Mouse (Mus musculus): Measurements from ENCODE around the gene Cir1.

The Cir1 gene

DNA sequence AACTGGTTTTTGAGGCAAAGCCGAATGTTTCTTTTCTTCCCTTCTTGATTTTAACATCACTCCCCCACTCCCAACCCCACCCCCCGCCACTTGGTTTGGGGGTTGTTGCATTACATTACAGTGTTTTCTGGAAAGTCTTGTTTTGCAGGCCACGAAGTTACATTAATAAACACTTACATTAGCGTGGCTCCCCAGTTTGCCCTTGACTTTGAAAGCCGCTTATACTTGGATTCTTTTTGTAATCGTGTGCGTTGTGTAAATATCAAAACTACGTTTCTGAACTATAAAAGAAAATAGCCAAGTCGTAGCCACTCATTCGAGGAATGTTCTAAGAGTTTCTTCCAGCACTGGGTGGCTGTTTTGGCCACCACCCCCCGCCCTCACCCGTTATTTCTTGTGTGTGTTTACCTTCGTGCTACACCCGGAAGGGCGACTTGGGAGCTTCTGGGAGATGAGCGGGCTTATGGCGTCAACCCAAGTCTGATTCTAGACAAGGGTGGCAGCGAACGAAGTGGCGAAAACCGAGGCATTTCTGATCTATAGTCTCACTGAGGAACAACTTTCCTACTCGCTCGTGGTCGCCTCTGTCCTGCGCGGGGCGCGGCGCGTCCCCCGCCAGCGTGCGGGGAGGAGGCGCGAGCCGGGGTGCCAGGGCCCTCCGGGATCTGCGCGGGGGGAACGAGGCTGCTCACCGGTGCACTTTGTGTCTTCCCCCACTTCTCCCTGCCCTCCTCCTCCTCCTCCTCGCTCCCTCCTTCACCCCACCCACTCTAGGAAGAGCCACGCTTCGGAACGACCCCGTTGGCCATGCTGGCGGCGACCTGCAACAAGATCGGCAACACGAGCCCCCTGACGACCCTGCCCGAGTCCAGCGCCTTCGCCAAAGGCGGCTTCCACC, 39.9 kb downstream of the Cir1 start:
- no peak for DNase-seq (ENCODE audit: low read depth, low spot score)

DNA sequence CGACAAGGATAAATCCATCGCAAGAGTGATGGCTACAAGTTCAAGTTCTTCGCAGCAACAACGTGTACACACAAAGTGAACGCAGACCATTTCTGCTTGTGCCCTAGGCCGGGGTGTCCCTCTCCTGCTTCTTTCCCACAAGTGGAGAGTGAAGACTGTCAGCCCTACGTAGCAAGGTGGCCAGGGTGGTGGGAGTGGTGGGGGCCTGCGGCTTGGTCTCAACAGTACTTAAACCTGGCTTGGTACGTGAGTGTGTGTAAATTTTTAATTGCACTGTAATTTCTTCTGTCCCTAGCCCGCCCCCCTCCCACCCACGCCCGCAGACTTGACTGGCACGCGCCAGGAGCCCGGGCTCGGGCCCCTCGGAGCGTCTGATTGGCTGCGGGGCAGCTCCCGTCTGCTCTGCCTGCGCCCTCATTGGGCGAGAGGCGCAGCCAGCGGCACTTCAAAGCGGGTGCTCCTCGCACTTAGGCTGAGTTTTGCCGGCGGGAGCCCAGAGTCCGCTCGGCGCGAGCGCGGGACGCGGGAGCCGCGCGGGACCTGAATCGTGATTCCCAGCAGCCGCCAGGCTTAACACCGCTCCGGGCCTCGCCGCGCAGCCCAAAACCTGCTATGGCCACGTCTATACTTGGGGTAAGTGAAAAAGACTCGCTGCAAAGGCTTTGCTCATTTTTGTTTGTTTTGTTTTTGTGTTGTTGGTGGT, 40.9 kb downstream of the Cir1 start, which contains the start of gene Sp9:
Sp9 (plus strand) TSS at position 467 of the 703 bp plus-strand sequence.
- no peak for DNase-seq (ENCODE audit: low read depth, low spot score)

DNA sequence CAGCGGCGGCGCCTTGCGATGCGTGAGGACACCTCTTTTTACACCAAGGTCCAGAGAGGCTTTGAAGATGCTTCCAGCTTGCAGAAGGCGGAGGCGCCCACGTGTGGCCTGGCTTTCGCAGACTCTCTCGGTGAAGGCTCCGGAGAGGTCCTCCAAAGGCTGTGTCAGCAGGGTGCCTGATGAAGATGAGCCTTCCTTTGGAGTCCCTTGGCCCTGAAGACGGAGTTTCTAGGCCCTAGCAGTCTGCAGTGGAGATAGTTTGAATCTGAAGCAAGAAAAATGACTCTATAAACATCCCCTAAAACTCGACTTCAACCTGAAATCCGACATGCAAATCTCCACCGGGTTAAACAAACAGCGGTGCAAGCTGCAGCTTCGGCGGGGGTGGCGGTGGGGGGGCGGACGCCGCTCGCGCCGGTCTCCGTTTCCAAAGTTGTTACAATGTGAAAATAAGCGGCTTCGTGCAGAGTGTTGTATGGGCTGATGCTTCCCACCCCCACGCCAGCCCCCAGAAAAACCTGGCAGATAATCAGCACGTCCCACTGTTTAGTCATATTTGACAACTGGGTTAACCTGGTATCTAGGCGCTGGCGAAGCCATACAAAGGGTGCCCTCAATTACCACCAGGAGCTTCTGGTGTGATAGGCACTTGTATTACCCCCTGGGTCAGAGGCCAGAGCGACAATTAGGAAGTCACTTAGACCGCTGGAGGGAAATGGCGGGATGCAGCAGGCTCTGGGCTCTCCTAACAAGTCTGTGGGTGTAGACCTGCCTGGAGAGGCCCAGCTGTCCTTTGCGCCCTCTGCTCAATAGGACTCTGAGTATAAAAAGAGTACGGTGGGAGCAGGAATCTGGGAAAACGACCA, 41.7 kb downstream of the Cir1 start:
- no peak for DNase-seq (ENCODE audit: low read depth, low spot score)

DNA sequence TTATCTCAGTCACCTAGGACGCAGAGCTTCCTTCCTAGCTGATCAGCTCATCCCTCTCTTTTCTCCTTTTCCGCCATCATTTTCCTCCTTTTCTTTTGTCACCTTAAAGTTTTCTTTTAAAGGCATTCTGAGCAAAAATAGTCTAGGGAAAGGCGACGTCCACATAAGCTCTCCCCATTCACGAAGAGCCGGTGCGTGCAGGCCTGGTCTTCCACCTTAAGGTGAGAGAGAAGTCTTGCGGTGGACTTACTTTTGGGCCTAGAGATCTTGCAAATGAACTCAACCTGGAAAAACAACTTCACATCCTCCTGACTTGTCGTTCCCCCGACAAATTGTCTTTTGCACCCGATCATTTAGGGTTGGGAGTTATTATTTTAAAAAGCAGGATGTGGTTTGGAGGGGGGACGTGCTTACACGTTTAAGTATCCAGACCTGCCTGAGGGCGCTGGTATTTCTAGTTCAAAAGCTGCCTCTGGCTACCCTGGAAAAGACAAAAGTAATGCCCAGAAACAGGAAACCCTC, 42.4 kb downstream of the Cir1 start:
- DNase-seq (ENCODE audit: low read depth, low spot score) = no peak

DNA sequence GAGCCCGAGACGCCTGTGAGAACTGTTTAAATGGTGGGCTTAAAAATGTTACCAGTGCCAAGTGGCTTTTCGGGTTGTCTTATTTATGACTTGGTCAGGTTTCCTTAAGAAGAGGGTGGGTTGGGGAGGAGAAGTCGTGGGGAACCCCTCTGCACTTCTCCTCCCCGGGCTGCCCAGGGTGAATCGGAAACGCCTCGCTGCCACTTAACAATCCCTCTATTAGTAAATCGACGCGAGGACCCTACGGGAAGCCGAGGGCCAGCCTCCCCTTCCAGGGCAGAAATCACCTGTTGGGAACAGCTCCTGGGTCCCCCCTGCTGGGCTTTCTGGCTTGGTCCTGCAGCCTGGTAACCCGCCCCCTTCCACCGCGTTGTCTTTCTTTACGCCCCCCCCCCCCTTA, 42.8 kb downstream of the Cir1 start:
- DNase-seq (ENCODE audit: low read depth, low spot score) = no peak

DNA sequence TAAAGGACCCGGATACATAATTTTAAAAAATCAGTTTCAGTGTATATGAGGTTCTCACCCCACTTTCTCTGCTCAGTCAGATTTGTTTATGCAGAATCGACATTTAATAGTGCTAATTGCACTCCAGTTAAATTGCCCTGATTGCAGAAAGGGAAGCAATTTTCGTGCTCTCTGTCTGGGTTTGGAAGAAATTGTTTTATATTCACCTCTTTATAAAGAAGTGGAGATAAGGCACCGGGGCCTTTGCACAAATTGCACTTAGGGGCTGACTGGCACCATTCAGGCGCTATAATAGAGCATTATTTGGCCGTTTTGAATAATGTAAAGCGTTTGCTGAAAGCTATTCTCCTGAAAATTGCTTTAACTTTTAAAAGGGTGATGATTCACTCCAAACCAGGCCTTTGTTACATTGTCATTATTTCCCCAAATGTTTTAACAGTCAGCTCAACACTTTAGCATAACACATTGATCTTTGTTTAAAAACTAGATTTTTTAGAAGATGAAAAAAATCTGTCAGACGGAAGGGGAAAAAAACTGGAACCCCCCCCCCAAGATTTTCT, 43.6 kb downstream of the Cir1 start:
- DNase-seq (ENCODE audit: low read depth, low spot score) = no peak

DNA sequence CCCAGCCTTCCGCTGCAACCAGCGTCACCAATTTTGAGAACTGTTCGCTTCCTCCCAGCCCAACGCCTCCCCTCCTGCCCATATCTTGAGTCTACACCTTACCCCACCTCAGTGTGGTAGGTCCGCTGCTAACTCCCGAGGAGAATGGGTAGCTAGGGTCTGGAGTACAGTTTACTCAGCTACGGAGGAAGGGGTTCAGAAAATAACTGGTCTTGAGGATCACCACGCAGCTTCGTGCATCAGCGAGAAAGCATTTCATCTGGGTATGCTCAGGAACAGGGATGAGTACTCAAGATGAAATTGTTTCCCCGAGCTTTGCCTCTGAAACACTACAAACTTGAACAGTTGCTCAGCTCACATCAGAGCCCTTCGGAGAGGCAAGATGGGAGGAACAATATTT, 44.2 kb downstream of the Cir1 start:
- no peak for DNase-seq (ENCODE audit: low read depth, low spot score)

DNA sequence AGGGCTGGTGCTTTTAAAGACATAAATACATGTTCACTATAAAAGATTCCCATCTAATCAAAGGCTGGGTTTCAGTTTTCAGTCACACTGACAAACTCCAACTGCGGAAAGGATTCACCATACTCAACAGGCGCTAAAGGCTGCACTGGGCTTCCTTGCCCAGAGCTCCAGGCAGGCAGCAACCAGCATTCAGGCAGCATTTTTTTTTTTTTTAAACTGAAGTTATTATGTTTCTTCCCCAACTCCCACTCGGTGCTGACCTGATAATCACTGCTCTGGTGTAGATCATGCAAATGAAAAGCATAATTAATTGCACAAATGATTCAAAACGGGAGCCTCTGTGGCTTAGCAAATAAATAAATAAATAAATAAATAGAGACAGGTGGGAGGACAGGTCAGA, 44.7 kb downstream of the Cir1 start:
- DNase-seq (ENCODE audit: low read depth, low spot score) = no peak

DNA sequence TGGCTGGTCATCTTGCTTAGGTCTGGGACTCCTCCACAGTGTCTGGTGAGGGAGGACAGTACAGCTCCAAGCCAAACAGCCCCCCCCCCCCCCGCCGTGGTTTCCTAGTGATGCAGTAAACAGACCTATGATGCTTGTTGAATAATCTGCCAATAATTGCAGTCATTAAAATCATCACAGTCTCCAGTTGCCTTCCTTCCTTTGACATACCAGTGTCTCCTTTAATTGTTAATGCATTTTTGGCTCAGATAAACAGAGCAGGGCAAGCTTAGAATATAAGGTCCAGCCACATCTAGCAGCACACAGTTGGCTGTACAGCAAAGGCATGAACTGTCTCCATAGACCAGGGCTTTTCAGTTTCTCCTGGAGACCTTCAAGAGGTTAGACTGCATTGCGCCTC, 45.3 kb downstream of the Cir1 start:
- DNase-seq (ENCODE audit: low read depth, low spot score) = no peak

DNA sequence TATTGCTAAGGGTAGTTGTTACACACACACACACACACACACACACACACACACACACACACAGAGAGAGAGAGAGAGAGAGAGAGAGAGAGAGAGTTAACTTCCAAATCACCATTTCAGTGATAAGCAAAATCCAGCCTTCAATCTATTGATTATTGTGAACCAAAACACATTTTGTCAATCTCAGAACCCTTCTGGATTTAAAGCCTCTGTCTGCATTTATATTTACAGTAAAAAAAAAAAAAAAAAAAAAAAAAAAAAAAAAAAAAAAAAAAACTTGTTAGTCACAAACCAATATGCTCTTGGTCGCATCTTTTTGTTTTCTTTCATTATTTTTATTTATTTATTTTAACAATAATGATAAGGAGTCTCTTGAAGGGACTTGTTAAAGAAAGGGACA, 45.9 kb downstream of the Cir1 start:
- no peak for DNase-seq (ENCODE audit: low read depth, low spot score)

DNA sequence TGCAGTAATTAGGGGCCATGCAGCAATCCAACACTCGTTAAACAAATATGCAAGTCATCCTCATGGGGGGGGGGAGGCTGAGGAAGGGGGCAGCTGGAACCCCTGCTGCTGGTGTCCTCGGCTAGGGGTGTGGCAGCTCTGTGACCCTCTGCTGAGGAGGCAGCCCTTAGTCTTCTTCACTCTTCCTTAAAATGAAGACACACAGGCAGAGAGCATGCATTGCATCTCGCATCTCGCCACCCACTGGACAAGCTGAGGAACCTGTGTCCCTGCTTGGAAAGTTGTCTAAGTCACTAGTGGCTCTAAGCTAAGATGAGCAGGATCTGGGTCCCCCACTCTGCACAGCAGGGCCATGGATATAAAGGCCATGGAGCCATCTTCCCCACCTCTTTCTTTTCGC, 46.5 kb downstream of the Cir1 start:
- DNase-seq (ENCODE audit: low read depth, low spot score) = no peak

DNA sequence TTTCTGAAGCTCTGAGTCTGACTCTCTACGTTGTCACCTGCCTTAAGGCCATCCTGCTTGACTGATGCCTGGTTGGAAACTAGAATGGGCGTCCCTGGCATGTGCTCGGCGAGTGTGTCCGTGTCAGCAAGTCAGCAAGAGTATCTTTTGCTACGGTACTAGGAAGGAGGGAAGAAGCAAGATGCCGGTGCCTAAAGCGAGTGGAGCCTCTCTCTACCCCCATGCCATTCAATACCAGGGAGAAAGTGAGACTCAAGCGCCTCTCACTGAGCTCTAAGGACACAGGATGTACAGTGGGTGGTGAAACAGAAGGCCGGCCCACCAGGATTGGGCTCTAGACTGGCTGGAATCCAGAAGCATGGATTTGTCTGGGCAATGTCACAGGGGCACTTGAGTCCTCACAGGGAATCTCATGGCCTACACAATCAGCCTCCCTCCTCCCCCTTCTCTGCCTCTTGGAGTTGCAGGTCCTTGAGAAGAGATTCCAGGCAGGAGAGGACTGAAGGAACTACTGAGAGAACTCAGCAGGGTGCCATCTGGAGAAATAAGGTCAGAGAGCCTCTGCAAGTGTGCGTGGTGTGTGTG, 47.8 kb downstream of the Cir1 start:
- no peak for DNase-seq (ENCODE audit: low read depth, low spot score)

DNA sequence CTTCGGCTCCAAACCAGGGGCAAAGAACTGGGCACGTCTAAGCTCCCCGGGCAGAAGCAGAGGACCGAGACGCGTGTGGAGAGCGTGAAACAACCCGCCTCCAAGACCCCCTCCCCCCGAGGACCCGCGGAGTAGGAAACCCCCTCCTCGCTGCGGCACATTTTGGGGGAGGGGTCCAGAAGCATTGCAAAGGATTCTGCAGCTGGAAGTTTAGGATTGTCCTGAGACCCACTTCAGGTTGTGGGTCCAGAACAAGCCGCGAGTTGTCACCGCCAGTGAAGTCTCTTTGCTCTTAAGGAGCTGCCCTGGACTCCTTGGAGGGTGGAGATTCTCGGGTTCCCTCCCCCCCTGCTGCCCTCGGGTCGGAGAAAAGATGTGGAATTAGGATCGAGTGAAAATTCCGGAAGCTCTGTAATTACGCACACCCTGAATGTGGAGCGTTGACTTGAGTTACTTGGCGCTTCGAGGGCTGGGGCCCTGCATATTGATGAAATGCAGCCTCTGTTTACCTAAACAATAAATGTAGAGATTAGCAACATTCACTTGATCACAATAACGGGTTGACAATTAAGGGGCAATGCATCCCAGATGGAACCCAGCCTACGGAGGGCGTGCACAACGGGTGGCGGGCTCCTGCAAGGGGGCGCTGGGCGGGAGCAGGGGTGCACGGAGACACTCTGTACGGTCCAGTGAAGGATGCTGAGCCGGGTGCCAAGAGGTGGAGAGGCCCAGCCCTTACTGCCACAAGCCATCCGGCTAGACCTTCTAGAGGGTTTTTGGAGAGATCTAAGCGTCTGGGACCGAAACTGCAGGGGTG, 48.5 kb downstream of the Cir1 start:
- no peak for DNase-seq (ENCODE audit: low read depth, low spot score)

DNA sequence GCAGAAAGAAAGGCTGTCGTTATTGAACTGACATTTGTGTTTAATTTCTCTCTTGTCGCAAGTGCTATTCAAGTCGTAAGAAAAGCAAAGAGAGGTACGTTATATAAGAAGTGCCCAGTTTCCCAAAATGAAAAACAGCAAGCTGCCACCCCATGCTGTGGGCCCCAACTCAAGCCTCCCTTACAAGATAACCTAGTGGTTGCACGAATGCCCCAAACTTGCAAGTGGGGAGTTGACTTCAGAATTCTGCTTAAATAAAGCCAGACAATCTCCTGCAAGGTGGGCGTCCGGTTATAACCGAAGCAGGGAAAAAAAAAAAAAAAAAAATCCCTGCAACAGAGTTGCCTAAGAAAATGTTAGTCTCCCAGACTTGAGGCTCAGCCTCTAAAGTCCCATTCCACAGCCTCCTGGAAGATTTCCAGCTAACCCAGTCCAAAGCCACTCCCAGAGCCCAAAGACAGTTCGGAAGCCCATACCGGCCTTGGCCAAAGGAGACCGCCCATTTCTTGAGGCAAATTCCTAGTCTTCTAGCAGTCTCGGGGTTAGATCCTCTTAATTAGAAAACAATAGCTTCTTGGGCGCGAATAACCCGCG, 49.2 kb downstream of the Cir1 start:
- DNase-seq (ENCODE audit: low read depth, low spot score) = no peak

DNA sequence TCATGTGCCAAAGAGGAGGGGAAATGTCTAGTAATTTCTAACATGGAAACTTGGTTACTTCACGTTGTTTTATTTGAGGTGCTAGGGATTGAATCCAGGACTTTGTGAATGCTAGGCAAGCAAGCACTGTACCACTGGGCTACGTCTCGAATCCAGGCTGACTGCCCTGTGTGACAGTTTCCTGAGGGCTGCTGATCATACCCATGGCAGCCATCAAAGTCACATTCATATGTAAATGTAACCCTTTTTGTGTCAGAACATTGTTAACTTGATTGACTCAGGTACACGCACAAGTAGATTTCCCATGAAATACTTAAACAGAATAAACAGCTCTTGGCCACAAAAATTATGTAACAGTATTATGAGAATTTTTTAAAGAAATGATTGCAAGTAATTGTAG, 63.8 kb downstream of the Cir1 start:
- DNase-seq (ENCODE audit: low read depth, low spot score) = no peak

DNA sequence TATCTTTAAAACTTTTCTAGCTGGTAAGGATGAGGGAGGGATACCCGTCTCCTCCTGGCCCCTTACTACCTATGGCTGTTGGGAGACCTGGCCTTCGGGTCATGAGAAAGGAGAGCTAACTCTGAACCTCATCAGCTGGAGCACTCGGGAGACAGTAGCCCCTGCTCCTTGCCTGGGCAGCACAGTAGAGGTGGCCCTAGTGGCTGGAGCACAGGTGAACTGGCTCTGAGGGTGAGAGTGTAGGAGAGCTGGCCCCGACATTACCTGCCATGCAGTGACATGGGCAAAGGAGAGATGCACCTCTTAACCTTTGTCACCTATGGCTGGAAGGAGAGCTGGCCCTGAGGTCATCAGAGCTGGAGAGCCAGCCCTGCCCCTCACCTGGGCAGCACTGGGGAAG, 71.2 kb downstream of the Cir1 start:
- DNase-seq (ENCODE audit: low read depth, low spot score) = no peak
